Mouse (Mus musculus): ENCODE results near the gene Prrg3. TPM values are rescaled to one million over a fixed set of nuclear protein-coding genes. Genes with fewer than 3 reads are reported as not detected.
"Not testable (repeated sequence)": the region's sequence is repeated elsewhere in the genome, so short reads cannot be mapped to it uniquely, and the experiment has no call there.

The Prrg3 gene
- total and polyA plus RNA-seq, 2 experiments from 2014 or later: 4.7 to 14.9 TPM

GRCm38 (mm10) chrX:71968816-71969215 lies 6.4 kb downstream of the Prrg3 start:
- 64% methylated on average over 6 of the region's 6 CpGs for WGBS

GRCm38 (mm10) chrX:71971325-71971724 lies 8.9 kb downstream of the Prrg3 start:
- no peak overlapping the region for H3K4me2 ChIP-seq (ENCODE audit: low read depth, low read length)
- H3K36me3 ChIP-seq (replicated peaks; ENCODE audit: control insufficient read depth, insufficient read depth, low read length): no peaks in the 10 kb centered on the region
- DNase-seq (ENCODE audit: low spot score): no peak
- 58% methylated on average over 5 of the region's 5 CpGs for WGBS
- no peak for ATAC-seq (ENCODE audit: insufficient read depth, low read depth)
- no peak overlapping the region for H3K9ac ChIP-seq (replicated peaks; ENCODE audit: low read depth, low read length)
- no peak overlapping the region for H3K27ac ChIP-seq (ENCODE audit: low read depth)
- no peaks in the 10 kb centered on the region for H3K27me3 ChIP-seq (ENCODE audit: control insufficient read depth, insufficient read depth, low read length)
- TF ChIP-seq EP300 (IDR thresholded peaks at IDR 0.05; ENCODE audit: low read depth): no peak
- TF ChIP-seq CTCF (IDR thresholded peaks at IDR 0.05; ENCODE audit: low read depth): no peak
- no peaks in the 10 kb centered on the region for H3K4me1 ChIP-seq (ENCODE audit: control insufficient read depth, insufficient read depth)
- H3K9me3 ChIP-seq (replicated peaks; ENCODE audit: control insufficient read depth, low read length): no peaks in the 10 kb centered on the region
- H3K4me3 ChIP-seq (ENCODE audit: low read depth, low read length): no peak overlapping the region

More at GRCm38 (mm10) chrX:71968816-71969215, 6.4 kb downstream of the Prrg3 start:
- Histone ChIP-seq H3K9ac (replicated peaks; ENCODE audit: low read depth, low read length) (no peak overlapping the region), H3K4me2 (ENCODE audit: low read depth, low read length) (no peak overlapping the region), H3K36me3 (replicated peaks; ENCODE audit: control insufficient read depth, insufficient read depth, low read length) (no peaks in the 10 kb centered on the region), H3K27me3 (ENCODE audit: control insufficient read depth, insufficient read depth, low read length) (no peaks in the 10 kb centered on the region), H3K27ac (ENCODE audit: low read depth) (no peak overlapping the region), H3K4me3 (ENCODE audit: low read depth, low read length) (no peak overlapping the region), H3K4me1 (ENCODE audit: control insufficient read depth, insufficient read depth) (no peaks in the 10 kb centered on the region), H3K9me3 (replicated peaks; ENCODE audit: control insufficient read depth, low read length) (no peaks in the 10 kb centered on the region)
- no peak for TF ChIP-seq EP300 (IDR thresholded peaks at IDR 0.05; ENCODE audit: low read depth)
- TF ChIP-seq CTCF (IDR thresholded peaks at IDR 0.05; ENCODE audit: low read depth): no peak
- DNase-seq (ENCODE audit: low spot score) (no peak), ATAC-seq (ENCODE audit: insufficient read depth, low read depth) (no peak)

- no peaks in the 10 kb centered on the region for H3K36me3 ChIP-seq (replicated peaks; ENCODE audit: control insufficient read depth, insufficient read depth, low read length)
- no peaks in the 10 kb centered on the region for H3K27me3 ChIP-seq (ENCODE audit: control insufficient read depth, insufficient read depth, low read length)
- no peak for TF ChIP-seq EP300 (IDR thresholded peaks at IDR 0.05; ENCODE audit: low read depth)
- no peak for TF ChIP-seq CTCF (IDR thresholded peaks at IDR 0.05; ENCODE audit: low read depth)
- H3K4me2 ChIP-seq (ENCODE audit: low read depth, low read length): no peak within 1 kb of the TSS
- no peak within 1 kb of the TSS for H3K9ac ChIP-seq (replicated peaks; ENCODE audit: low read depth, low read length)
- ATAC-seq (ENCODE audit: insufficient read depth, low read depth) (no peak), DNase-seq (ENCODE audit: low spot score) (no peak)
- H3K4me1 ChIP-seq (ENCODE audit: control insufficient read depth, insufficient read depth): no peaks in the 10 kb centered on the region
- H3K27ac ChIP-seq (ENCODE audit: low read depth): no peak within 1 kb of the TSS
- no peaks in the 10 kb centered on the region for H3K9me3 ChIP-seq (replicated peaks; ENCODE audit: control insufficient read depth, low read length)
- 54% methylated on average over 2 of the region's 2 CpGs for WGBS
- no peak within 1 kb of the TSS for H3K4me3 ChIP-seq (ENCODE audit: low read depth, low read length)
Observed at GRCm38 (mm10) chrX:71972686-71973085, 10.3 kb downstream of the Prrg3 start, which contains the start of gene Fate1. Fate1 (plus strand) TSS chrX:71972986.

- not testable (repeated sequence) for H3K9me3 ChIP-seq (replicated peaks; ENCODE audit: control insufficient read depth, low read length); DNase-seq (ENCODE audit: low spot score); H3K4me1 ChIP-seq (ENCODE audit: control insufficient read depth, insufficient read depth); H3K9ac ChIP-seq (replicated peaks; ENCODE audit: low read depth, low read length); H3K4me2 ChIP-seq (ENCODE audit: low read depth, low read length); H3K36me3 ChIP-seq (replicated peaks; ENCODE audit: control insufficient read depth, insufficient read depth, low read length); H3K27ac ChIP-seq (ENCODE audit: low read depth); H3K4me3 ChIP-seq (ENCODE audit: low read depth, low read length); ATAC-seq (ENCODE audit: insufficient read depth, low read depth); H3K27me3 ChIP-seq (ENCODE audit: control insufficient read depth, insufficient read depth, low read length)
Observed at GRCm38 (mm10) chrX:71977681-71978080, 15.3 kb downstream of the Prrg3 start.

- DNase-seq (ENCODE audit: low spot score): no peak
- Histone ChIP-seq H3K36me3 (replicated peaks; ENCODE audit: control insufficient read depth, insufficient read depth, low read length) (no peaks in the 10 kb centered on the region), H3K9me3 (replicated peaks; ENCODE audit: control insufficient read depth, low read length) (no peaks in the 10 kb centered on the region), H3K9ac (replicated peaks; ENCODE audit: low read depth, low read length) (no peak overlapping the region), H3K27me3 (ENCODE audit: control insufficient read depth, insufficient read depth, low read length) (no peaks in the 10 kb centered on the region), H3K4me2 (ENCODE audit: low read depth, low read length) (no peak overlapping the region), H3K4me1 (ENCODE audit: control insufficient read depth, insufficient read depth) (no peaks in the 10 kb centered on the region), H3K27ac (ENCODE audit: low read depth) (peak overlapping the region; percentile 51), H3K4me3 (ENCODE audit: low read depth, low read length) (no peak overlapping the region)
- TF ChIP-seq EP300 (IDR thresholded peaks at IDR 0.05; ENCODE audit: low read depth) (no peak), CTCF (IDR thresholded peaks at IDR 0.05; ENCODE audit: low read depth) (no peak)
- 33% methylated on average over 3 of the region's 3 CpGs for WGBS
- no peak for ATAC-seq (ENCODE audit: insufficient read depth, low read depth)
Observed at GRCm38 (mm10) chrX:71980443-71980842, 18.0 kb downstream of the Prrg3 start.

GRCm38 (mm10) chrX:71981322-71981721 lies 18.9 kb downstream of the Prrg3 start:
- Histone ChIP-seq H3K9me3 (replicated peaks; ENCODE audit: control insufficient read depth, low read length) (no peaks in the 10 kb centered on the region), H3K4me3 (ENCODE audit: low read depth, low read length) (no peak overlapping the region), H3K27ac (ENCODE audit: low read depth) (peak overlapping the region; percentile 51; the same call in 1 of the 2 replicates), H3K27me3 (ENCODE audit: control insufficient read depth, insufficient read depth, low read length) (no peaks in the 10 kb centered on the region), H3K9ac (replicated peaks; ENCODE audit: low read depth, low read length) (no peak overlapping the region), H3K4me1 (ENCODE audit: control insufficient read depth, insufficient read depth) (no peaks in the 10 kb centered on the region), H3K4me2 (ENCODE audit: low read depth, low read length) (no peak overlapping the region), H3K36me3 (replicated peaks; ENCODE audit: control insufficient read depth, insufficient read depth, low read length) (no peaks in the 10 kb centered on the region)
- TF ChIP-seq CTCF (IDR thresholded peaks at IDR 0.05; ENCODE audit: low read depth) (no peak), EP300 (IDR thresholded peaks at IDR 0.05; ENCODE audit: low read depth) (no peak)
- WGBS: 64% methylated on average over 2 of the region's 2 CpGs
- DNase-seq (ENCODE audit: low spot score) (no peak), ATAC-seq (ENCODE audit: insufficient read depth, low read depth) (no peak)
